Comparison of ENCODE assay signal across 9 mouse cellular contexts in the genomic region with DNA sequence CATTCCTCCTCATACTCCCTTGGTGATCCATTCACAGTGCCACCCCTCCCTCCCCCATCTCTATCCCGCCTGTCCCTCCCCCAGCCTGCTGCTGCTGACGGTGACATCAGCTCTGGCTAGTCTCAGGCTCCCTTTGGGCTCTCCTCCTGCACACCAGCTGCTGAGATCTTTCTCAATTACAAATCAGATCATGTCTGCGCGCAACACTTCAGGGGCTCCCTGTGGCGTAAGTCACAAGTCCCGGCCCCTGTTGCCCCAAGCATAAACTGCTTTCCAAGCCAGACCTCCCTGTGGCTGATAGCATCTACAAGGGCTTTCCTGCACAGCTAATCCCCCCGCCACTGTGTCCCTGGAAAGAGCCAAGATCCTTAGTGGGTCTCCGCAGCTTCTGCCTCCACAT.
A peak's percentile ranks its signal among the peaks of the same experiment; 100 is the strongest.
DNase-seq lines count a peak whose midpoint lies in the region; ATAC-seq and TF ChIP-seq lines count a peak whose summit lies in the region.
"Had no signal": no experiment of that assay in that cellular context is flagged by ENCODE, and none has a peak within 500 bp of the region (broad histone marks: within the 10 kb centered on the region; RNA-seq: fewer than 3 reads in every experiment).

No protein-coding gene starts in this region.

- intact Hi-C loops in left cerebral cortex, postnatal 4 days (cut with DNase I): no loop called here
- intact Hi-C loops in left cerebral cortex, postnatal 10 days (cut with DNase I): no loop called here

- peaks cover 24% of the 10 kb centered on the region for H3K4me1 ChIP-seq in forebrain, embryonic 12.5 days
- peaks cover 42% of the 10 kb centered on the region for H3K4me1 ChIP-seq in hindbrain, embryonic 12.5 days
- peaks cover 11% of the 10 kb centered on the region; the same call in 1 of the 2 replicates for H3K4me1 ChIP-seq in midbrain, postnatal 0 days (ENCODE audit: insufficient read depth, low read length)

- no peaks in the 10 kb centered on the region for H3K36me3 ChIP-seq in forebrain, embryonic 12.5 days (replicated peaks)
- H3K36me3 ChIP-seq in hindbrain, embryonic 12.5 days: no peaks in the 10 kb centered on the region
- no peaks in the 10 kb centered on the region for H3K36me3 ChIP-seq in midbrain, postnatal 0 days (ENCODE audit: insufficient read depth, low read length)

- TF ChIP-seq CTCF in midbrain, postnatal 0 days (IDR thresholded peaks at IDR 0.05): no peak

- peaks cover 6% of the 10 kb centered on the region for H3K27me3 ChIP-seq in forebrain, embryonic 12.5 days
- no peaks in the 10 kb centered on the region for H3K27me3 ChIP-seq in hindbrain, embryonic 12.5 days
- H3K27me3 ChIP-seq in midbrain, postnatal 0 days (ENCODE audit: insufficient read depth, low read length): no peaks in the 10 kb centered on the region

- peak; percentile 45 for ATAC-seq in forebrain, embryonic 12.5 days (ENCODE audit: low FRiP score)
- peak; percentile 37; the same call in 1 of the 2 replicates for ATAC-seq in hindbrain, embryonic 12.5 days (ENCODE audit: low FRiP score)
- no peak for ATAC-seq in midbrain, postnatal 0 days (ENCODE audit: low FRiP score)

- peak; percentile 67 for DNase-seq in left cerebral cortex, postnatal 4 days
- DNase-seq in left cerebral cortex, postnatal 10 days (ENCODE audit: extremely low spot score in 1 of 2, low spot score in 2 of 2): no peak
- peak; percentile 71 for DNase-seq in midbrain, postnatal 0 days (ENCODE audit: low spot score)
- DNase-seq in thymus, postnatal 0 days (ENCODE audit: low spot score): no peak
- no peak for DNase-seq in adrenal gland, postnatal 10 days
- DNase-seq: cerebellum, adult 11-12 months; lung, adult 2 months had no signal

- WGBS in forebrain, embryonic 12.5 days: 40% methylated on average over 8 of the region's 8 CpGs
- WGBS in hindbrain, embryonic 12.5 days: 37% methylated on average over 8 of the region's 8 CpGs
- 13% methylated on average over 8 of the region's 8 CpGs for WGBS in midbrain, postnatal 0 days

- no peak overlapping the region for H3K27ac ChIP-seq in forebrain, embryonic 12.5 days
- H3K27ac ChIP-seq in hindbrain, embryonic 12.5 days: peak overlapping the region; percentile 35; the same call in 1 of the 2 replicates
- no peak overlapping the region for H3K27ac ChIP-seq in midbrain, postnatal 0 days (ENCODE audit: low read depth, low read length)

- H3K4me3 ChIP-seq in forebrain, embryonic 12.5 days (replicated peaks): no peak overlapping the region
- H3K4me3 ChIP-seq in hindbrain, embryonic 12.5 days: no peak overlapping the region
- no peak overlapping the region for H3K4me3 ChIP-seq in midbrain, postnatal 0 days (ENCODE audit: low read depth, low read length)

- H3K9ac ChIP-seq in forebrain, embryonic 12.5 days: no peak overlapping the region
- no peak overlapping the region for H3K9ac ChIP-seq in hindbrain, embryonic 12.5 days
- no peak overlapping the region for H3K9ac ChIP-seq in midbrain, postnatal 0 days (replicated peaks; ENCODE audit: low read length, poor library complexity, severe bottlenecking)

- no peak overlapping the region for H3K4me2 ChIP-seq in forebrain, embryonic 12.5 days
- no peak overlapping the region for H3K4me2 ChIP-seq in hindbrain, embryonic 12.5 days (replicated peaks)
- no peak overlapping the region for H3K4me2 ChIP-seq in midbrain, postnatal 0 days (ENCODE audit: low read depth, low read length, poor library complexity, severe bottlenecking)

- no peaks in the 10 kb centered on the region for H3K9me3 ChIP-seq in forebrain, embryonic 12.5 days
- no peaks in the 10 kb centered on the region for H3K9me3 ChIP-seq in hindbrain, embryonic 12.5 days (replicated peaks)
- no peaks in the 10 kb centered on the region for H3K9me3 ChIP-seq in midbrain, postnatal 0 days (ENCODE audit: low read length)

Comparison
In these comparisons a context has a peak if more than half of its experiments do, and no peak if none do; other contexts are left out.
1. DNase-seq: peak in left cerebral cortex, postnatal 4 days (single experiment) and midbrain, postnatal 0 days (single experiment); none in left cerebral cortex, postnatal 10 days (0 of 2), thymus, postnatal 0 days (single experiment) and adrenal gland, postnatal 10 days (single experiment).